Mouse (Mus musculus): ENCODE measurements around the gene Gtf2i.

The Gtf2i gene

DNA sequence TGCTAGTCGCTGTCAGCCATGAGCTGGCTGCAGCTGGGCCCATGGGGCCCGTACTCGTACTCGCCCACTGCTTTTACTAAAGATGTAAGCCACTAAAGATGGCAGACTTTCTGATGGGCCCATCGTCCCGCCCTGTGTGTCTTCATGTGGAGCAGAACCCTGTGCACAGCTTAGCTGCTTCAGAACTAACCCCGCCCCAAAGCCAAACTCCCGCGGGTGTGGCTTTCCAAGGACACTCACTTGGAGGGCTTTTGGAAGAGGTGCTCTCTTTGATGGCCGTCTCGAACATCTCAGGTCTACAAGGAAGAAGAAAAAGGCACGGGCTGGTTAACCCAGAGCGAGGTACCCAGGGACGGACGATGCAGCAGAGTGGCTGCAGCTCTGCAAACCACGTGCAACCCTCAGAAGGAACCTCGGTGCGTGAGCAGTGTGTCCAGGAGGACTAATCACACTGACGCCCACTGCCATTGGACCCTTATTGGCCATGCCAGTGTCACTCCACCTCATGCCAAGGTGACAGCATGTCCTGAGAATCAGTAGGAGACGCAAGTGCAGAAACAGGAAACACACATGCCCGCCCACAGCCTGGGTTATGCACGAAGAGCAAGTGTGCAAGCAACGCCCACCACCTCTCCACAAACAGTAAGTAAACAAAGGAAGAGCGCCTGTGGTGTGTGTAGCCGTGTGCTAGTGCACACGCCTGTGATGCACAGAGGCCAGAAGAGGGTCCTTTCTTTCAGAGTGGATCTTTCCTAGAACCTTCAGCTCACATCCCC is 70.7 kb downstream of the Gtf2i start:
- DNase-seq (ENCODE audit: low spot score) = no peak

DNA sequence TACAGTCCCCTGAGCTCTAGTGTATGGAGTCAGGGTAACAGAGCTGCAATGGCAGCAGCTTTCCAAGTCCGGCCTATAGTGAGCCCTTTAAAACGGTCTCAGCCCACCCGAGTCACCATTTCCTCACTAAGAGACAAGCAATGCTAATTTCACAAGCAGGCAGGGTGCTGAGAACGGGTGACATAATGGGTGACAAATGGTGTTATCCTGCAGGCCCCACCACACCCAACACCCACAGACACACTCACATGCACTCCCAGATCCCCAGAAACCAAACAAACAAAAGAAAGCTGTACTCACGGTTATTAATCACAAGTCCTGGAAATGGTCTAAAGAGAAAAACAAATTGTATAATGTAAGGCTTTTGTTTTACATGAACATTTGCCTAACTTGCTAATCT is 72.7 kb downstream of the Gtf2i start:
- DNase-seq (ENCODE audit: low spot score) = no peak

- DNase-seq (ENCODE audit: low spot score) = no peak
Observed at GRCm38 (mm10) chr5:134237936-134238760, 76.4 kb downstream of the Gtf2i start.

GRCm38 (mm10) chr5:134237508-134237907 is 77.1 kb downstream of the Gtf2i start:
- no peak for DNase-seq (ENCODE audit: low spot score)

DNA sequence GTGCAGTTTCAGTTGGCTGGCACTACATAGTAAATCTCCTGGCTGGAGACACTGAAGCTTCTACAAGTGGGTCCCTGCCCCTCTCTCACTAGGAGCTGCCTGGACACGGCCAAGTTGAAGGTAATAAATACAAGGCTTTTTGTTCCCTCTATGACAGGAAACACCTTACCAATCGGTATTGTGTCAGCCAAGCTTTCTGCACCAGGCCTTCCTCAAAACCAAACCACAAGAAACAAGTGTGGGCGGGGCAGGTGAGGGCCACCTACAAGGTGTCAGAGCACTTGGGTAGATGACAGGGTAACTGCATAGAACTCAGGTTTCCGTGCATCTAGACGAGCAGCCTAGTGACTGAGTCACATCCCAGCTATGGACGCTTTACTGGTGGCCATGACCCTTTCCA is 77.8 kb downstream of the Gtf2i start:
- DNase-seq (ENCODE audit: low spot score) = no peak

DNA sequence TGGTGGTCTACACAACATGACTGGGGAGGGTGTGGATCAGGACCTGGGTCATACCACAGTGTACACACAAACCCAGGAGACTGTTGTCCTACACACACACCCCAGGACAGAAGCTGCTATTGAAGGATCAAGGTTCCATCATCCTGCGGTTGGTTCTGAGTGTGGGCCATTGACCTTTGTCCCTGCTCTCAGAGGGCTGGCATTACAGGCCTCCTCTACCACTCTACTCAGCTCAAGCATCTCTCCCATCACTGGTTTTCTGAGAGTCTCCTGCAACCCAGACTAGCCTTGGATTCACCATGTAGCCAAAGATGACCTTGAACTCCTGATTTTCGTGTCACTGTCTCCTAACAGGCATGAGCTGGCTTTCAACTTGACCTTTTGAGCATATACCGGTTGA is 78.3 kb downstream of the Gtf2i start:
- DNase-seq (ENCODE audit: low spot score) = no peak

GRCm38 (mm10) chr5:134235111-134235510 is 79.4 kb downstream of the Gtf2i start:
- DNase-seq (ENCODE audit: low spot score) = peak; percentile 68

DNA sequence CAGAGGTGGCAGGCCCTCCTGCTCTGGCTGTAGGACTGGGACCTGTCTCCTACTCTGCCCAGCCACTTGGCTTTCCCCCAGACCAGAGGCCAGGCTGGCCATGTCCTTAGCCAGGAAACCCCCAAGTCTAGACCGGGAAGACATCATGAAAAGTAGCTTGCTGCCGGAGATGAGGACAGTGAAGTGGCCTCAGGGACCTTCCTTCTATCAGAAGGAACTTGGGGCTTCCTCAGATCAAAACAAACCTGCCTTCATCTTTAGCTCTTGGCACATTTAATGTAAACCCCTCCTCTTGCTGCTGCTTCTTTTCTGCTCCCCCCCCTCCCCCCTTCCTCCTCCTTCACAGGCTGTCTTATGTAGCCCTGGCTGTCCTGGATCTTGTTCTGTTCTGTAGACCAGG is 80.4 kb downstream of the Gtf2i start:
- no peak for DNase-seq (ENCODE audit: low spot score)

DNA sequence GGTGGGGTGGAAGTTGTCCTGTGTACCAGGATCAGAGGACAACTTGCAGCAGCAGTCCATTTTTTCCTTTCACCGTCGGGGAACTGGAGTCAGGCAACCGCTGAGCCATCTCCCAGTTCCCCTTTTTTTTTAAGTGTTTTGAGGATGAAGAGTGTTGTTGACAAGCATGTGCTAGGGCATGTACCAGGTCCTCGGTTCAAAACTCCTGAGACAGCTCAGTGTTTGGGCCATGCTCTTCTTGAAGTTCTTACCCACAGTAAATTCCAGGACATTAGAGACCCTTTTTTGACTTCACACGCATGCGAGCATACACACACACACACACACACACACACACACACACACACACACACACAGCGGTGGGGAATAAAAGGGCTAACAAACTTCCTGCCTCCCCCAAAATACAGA is 81.3 kb downstream of the Gtf2i start:
- no peak for DNase-seq (ENCODE audit: low spot score)

DNA sequence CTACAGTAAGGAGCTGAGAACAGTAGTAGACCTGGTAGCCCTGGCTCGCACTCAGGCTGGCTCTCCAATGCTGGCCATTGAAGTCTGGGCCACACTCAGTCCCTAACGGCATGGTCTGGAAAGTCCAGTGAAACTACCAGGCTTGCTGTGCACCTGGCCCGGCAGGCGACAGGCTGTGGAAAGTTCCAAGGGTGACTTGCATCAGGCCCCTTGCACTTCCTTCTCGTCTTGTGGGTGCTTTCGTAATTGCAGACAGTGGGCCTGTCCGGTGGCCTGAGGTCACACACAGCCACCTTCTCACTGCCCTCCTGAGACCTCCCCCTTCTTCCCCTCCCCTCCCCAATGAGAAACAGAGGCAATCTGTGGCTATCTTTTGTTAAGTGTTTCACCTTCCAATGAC is 82.0 kb downstream of the Gtf2i start:
- peak; percentile 60 for DNase-seq (ENCODE audit: low spot score)

DNA sequence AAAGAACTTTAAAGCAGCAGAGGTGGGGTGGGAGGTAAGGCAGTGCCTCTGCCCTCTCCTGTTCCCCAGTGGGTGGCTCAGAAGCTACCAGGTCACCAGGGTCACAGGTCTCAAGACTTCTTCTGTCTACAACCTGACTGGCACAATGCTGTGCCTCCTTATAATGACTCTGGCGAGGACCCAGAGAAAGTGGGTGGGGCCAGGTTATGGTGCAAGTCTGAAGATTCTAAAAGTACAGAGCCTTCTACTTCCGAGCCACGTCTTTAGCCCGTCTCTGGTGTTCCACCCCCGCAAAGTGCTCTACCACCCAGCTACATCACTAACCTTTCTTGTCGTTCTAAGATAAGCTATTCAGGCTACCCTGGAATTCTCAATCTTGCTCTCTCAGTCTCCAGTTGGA is 82.4 kb downstream of the Gtf2i start:
- DNase-seq (ENCODE audit: low spot score) = no peak

GRCm38 (mm10) chr5:134231376-134231775 is 83.2 kb downstream of the Gtf2i start:
- DNase-seq (ENCODE audit: low spot score) = peak; percentile 63

GRCm38 (mm10) chr5:134229391-134229790 is 85.2 kb downstream of the Gtf2i start, which contains the start of gene Ncf1:
Gene Ncf1, minus strand, starts transcription at chr5:134229625.
- DNase-seq (ENCODE audit: low spot score) = no peak

DNA sequence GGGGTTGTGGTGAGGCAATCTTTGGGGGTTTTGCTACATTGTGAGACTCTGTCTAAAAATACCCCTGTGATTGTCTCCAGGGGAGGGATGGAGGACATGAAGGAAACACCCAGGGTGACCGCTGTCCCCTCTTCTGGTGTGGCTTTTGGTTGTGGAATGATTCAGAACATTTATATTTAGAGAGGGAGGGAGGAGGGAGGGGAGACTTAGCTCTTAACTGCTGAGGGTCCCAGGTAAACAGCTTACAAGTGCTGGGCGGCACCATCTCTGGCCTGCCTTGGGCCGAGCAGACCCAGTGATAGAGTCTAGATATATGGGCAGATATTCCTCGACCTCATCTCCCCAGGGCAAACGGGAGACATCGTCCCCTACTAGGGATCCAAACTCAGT is 86.3 kb downstream of the Gtf2i start:
- DNase-seq (ENCODE audit: low spot score) = no peak

DNA sequence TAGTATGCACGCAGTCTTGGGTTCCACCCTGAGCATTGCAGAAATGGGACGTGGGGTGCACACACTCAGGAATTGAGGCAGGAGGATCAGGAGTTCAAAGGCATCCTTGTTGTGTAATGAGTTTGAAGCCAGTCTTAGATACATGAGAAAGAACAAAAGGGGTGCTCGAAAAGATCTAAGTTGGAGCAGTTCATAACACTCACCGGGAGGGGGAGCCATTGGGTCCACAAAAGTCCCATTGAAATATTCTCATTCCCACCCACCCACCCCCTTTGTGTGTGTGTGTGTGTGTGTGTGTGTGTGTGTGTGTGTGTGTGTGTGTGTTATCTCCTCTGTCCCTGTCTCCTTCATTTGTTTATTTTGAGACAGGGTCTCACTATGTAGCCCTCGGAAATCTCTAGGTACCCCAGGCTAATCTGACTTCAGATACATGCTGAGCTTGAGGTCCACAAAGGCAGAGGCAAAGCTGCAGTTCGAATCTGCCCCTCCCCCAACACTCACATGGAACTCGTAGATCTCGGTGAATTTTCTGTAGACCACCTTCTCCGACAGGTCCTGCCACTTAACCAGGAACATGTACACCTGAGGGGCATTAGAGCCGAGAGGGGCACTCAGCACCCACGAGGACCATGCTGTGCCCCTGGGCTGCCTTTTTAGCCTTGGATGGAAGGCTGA is 86.8 kb downstream of the Gtf2i start:
- DNase-seq (ENCODE audit: low spot score) = no peak

DNA sequence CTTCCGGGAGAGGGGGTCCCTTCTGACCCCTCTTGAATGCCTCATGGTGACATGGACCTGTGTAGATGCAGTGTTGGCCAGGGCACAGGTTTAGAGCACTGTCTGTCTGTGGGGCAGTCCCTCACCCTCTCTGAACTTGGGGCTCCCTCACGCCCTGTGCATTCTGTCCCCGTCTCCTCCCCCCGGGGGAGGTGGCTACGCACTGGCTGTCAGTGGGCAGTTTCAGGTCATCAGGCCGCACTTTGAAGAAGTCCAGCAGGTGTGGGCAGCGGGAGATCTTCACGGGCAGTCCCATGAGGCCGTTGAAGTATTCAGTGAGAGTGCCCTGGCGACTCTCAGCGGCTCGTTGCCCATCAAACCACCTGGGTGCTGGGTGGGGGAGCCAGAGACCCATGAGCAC is 87.6 kb downstream of the Gtf2i start:
- no peak for DNase-seq (ENCODE audit: low spot score)

- DNase-seq (ENCODE audit: low spot score) = no peak
Observed at GRCm38 (mm10) chr5:134225110-134225901, 89.3 kb downstream of the Gtf2i start.

DNA sequence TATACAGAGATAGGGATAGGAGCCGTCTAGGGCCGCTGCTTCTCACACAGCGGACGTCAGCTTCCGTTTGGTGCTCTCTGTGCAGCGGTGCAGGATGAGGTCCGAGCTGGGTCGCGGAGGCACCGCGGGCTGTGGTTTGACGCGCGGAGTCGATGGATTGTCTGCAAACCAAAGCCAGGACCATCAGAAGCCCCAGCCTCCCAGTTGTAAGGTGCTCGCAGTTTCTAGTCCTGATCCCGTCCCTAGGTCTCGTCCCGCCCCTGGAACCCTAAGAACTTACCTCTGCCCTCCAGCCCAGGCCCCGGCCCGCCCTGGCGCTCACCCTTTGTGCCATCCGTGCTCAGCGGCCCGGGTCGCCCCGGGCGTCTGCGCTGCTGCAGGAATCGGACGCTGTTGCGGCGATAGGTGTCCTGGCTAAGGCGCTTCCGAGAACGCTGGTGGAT is 92.8 kb downstream of the Gtf2i start:
- DNase-seq (ENCODE audit: low spot score) = no peak

- no peak for DNase-seq (ENCODE audit: low spot score)
Observed at GRCm38 (mm10) chr5:134221278-134221677, 93.3 kb downstream of the Gtf2i start.

DNA sequence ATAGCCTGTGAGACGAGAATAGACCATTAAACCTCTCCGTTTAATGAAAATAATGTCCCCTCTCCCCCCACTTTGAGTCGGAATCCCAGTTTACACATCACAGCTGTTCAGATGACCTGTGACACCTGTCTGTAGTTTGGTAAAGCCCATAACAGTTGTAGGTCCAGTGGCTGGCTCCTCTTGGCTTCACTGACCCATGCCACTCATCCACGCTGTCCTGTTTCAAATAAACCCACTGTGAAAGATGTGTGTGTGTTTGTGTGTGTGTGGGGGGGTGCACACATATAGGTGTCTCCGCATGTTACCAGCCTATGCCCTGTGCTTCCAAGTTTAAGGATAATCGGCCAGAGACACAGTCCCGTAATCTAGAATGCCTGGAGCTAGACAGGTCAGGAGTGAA is 96.7 kb downstream of the Gtf2i start:
- DNase-seq (ENCODE audit: low spot score) = no peak

- no peak for DNase-seq (ENCODE audit: low spot score)
Observed at GRCm38 (mm10) chr5:134214021-134214806, 100.3 kb downstream of the Gtf2i start.

Measured in layer of hippocampus, adult 11-12 months (tissue).